Mouse (Mus musculus) cortical plate, adult 2 months (tissue): ENCODE measurements around the gene Sdc4.

Experiments
- CTCF ChIP-seq: fragments of 200-500 bp; IDR thresholded peaks from 2 replicates; pipeline ENCODE4 v1.5.1; 2011; ENCODE audit warnings: mild to moderate bottlenecking, control low read depth, low read length; ENCODE audit not compliant: insufficient read depth; ENCODE audit errors: extremely low read depth
- POLR2A ChIP-seq: fragments of 200-500 bp; IDR thresholded peaks from 2 replicates; pipeline ENCODE4 v1.6.1; 2011; ENCODE audit warnings: mild to moderate bottlenecking, low read length, control low read depth; ENCODE audit not compliant: insufficient read depth; ENCODE audit errors: extremely low read depth

DNA sequence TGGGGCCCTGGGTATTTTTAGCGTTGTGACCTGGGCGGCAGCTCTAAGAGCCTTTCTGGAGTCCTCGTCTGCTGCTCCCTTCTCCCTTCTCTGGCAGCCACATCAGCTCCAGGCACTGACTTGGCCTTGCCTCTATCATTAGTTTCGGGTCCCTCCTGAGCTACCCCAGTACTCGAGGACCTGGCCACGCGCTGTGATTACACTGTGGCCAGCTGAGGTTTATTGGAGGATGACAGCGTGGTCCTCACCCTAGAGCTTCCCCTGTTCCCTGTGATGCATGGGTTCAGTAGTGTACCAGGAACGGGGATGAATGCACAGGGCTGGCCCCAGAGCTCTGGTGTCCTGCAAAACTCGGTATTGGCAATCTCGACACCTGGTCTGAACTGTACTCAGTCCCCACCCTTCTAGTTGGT lies 43.4 kb upstream of the Sdc4 start:
- TF ChIP-seq CTCF (no peak), POLR2A (no peak)
